Mouse (Mus musculus): Measurements from ENCODE around the gene Agap1. TPM values are rescaled to one million over a fixed set of nuclear protein-coding genes. Genes with fewer than 3 reads are reported as not detected.

Gene Agap1
- total RNA-seq, 2 experiments from 2014 or later: 49.5 to 59.1 TPM

DNA sequence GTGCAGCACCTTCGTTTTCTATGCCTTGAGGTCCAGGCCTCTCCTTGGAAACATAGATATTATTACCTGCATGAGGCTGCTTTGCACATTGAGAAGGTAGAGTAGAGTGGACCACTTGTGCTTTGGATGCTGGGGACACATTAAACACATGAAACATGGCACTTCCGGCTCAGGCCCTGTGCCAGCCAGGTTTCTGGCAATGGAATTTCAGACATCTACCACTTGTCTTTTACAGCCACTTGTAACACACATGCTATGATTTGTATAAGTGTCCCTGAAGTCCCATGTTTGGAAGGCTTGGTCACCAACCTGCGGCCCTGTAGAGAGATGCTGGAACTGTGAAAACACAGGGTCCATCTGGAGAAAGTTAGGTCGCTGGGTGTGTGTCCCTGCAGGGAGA, 262.5 kb downstream of the Agap1 start:
- no peak for DNase-seq

DNA sequence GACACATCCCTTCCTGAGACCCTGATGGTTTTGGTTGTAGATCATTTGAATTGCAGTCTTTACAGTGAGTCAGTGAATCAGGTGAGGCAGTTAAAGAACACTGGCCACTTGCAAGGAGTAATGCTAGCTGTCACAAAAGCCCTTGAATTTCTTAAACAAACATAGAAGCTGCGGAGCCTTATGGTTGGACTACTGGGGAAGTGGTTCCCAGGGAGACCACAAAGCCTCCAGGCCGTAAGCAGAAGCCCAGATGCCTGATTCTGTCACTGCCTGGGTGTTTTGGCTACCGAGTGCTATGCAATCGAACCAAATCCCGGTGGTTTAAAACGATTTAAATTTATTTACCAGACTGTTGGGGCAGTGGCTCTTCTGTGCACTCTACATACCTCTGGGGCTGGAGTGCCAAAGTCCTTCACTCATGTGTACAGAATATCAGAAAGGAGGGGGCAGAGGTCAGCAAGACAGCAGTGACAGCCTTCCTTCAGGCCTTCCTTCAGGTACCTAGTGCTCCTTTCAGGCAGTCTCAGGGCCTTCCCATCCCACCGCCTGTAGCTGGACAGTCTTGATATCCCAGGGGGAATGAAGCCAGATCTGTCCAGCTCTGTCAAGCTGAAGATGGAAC, 264.3 kb downstream of the Agap1 start:
- no peak for DNase-seq

DNA sequence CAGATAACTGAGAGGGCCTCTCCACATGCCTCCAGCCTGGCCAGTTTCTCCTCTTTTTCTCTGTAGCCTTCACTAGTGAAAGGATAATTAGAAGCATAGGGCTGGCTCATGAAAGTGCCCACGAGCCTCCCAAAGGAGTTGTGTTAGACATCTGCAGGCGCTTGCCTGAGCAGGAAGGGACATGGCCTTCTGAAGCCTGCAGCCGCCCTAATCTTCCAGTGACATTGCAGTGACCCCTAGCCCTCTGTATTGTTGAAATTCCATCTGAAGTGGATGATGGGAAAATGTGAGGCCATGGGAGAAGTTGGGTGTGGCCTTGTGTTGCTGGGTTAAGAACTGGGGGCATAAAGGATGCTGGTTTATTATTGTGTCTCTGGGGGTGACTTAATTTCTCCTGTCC, 269.5 kb downstream of the Agap1 start:
- no peak for DNase-seq

DNA sequence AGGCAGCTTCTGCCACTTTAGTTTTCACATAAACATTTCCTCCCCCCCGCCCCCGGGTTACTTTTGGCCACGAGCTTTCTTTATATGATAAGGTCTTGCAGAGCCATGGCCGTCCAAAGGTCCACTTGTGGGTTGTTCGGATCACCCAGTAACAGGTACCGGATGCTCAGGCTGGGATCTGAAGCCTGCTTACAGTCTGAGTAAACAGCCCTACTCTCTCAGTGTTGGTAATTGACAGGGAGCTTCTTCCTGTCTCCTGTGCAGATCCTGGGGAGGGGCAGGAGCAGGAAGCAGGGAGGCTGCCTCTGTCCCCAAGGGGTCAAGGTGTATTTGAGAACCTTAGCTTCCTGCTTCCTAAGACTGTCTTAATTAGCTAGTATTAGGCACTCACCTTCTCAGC, 269.9 kb downstream of the Agap1 start:
- DNase-seq: no peak

DNA sequence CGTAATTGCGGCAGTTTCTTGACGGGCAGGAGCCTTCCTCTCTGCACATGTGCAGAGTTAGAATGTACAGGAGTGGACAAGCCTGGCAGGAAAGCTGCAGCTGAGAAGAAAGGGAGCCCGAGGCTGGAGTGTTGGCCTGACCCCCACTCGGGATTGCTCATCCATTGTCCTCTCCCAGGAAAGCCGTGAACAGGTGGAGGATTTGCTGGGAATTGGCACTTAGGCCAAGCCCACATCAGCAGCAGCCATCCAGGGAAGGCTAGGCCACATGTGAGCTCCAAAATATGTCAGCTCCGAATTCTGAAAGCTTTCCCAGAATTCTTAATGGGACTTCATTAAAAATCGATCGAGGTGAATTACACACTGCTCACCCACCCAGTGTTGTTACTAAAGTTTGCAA, 270.4 kb downstream of the Agap1 start:
- no peak for DNase-seq

DNA sequence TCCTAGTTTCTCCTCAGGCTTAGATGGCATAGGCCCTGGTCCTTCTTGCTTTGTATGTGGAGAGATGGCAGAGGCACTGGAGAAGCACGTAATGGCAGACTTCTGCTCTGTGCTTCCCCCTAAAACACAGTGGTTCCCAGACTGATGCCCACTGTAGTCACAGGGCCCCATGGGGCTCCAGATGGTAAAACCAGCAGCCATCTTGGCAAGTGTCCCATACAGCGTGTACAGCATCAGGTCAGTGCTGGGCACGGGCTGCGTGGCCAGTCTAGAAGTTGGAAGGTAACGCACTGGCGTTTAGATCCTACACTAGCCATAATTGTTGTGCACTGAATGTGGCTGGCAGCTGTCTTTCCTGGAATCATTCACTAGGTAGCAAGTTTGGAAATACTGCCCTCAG, 273.9 kb downstream of the Agap1 start:
- no peak for DNase-seq

DNA sequence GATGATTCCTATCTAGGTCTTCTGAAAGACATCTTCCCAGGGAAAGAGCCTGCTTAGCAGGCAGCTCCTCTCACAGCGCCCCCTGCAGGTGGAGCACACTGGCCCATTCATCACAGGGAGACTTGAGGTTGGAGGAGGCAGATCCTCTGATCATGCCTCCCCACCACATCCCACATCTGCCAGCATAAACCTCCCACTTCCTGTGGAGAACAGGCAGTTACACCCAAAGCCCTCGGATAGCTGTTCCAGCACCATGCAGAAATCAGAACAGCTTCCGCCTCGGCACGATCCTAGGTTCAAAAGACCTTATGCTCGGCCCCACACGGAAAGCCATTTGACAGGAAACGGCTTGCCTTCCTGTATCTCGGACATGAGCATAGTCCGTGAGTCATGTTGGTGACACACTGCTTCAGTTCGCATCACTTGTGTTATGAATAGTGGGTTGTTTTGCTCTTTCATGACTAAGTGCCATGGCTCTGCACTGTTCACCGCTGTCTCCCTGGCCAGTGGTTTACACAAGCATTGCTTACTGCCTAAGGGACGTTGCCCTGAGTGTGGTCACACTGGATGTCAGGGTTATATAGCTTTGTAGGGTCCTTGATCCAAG, 276.1 kb downstream of the Agap1 start:
- no peak for DNase-seq

DNA sequence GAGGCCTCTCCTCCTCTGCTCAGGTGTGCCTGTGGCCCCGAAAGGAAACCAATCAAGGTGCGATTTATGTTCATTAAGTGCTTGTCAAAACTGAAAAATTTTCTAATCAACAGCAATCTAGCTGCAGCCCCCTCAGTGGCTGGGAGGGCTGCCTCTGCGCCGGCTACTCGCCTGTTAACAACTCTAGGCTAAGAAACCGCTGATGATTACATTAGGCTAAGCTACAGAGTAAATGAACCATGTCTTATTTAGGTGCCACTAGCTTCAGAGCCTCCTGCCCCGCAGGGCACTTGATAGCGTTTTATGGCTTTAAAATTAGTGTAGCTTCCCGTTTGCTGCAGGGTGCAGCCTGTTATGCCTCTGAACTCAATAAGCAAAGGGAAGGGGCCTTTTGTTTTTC, 279.8 kb downstream of the Agap1 start:
- DNase-seq: no peak

DNA sequence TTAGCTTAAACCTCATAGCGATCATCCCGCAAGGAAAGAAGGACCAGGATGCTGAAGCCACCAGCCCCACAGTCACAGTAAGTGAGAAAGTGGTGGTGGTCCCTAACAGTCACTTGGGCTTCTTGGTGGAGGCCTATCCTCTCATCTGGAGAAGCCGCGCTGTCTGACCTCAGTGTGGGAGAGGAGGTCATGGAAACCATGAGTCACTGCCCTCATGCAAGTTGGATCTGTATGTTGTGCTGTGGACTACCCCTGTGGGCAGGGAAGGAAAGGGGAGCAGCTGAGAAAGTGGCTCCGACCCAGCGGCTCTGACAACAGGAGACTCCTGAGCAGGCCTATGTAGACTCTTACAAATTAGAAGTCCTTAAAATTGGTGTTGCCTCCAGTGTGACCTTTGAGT, 280.5 kb downstream of the Agap1 start:
- no peak for DNase-seq

DNA sequence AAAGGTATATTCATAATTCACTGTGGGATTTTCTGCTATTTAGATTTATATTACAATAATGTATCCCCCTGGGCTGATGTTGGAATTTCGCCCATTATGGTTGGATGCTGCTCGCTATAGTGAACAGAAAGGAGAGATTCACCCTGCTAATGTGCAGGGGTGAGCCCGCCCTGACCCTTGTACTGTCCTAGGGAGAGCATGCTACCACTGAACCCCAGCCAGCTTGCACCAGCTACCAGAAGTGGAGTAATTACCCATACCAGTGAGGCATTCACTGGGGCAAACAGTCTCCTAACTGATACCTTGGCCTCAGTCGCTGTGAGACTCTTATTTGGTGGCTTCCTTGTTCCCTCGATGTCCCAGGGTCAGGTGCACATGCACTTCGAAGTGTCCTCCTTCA, 281.4 kb downstream of the Agap1 start:
- no peak for DNase-seq

DNA sequence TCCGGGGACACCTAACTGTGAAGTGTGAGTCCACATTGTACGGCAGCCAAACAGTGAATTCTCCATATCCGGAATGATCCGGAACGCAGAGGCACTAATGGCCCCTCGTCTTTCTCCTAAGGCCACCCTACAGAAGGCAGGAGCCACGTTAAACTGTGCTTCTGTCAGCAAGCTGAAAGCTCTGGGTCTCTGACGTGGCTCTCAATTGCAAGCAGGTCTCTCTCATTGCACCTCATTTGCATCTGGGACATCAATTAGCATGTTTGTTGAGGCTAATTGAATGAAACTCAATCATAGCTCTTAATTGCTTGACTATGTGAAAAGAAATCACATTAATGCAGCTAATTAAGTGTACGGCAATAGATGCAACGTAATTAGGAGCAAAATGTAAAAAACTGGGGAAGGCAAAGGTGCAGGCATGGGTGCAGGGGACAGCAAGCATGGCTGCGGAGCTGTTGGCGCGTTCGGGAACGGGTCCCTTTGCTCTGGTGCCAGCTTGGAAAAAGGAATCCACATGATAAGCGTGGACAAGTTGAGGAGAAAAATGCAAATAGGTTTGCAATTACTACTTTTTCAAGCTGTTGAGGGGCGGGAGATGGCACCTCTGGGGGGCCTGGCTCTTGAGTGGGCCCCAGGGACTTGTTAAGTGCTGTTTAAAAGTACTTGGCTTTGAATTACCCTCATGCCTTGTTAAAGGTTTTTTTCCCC, 284.6 kb downstream of the Agap1 start:
- no peak for DNase-seq

DNA sequence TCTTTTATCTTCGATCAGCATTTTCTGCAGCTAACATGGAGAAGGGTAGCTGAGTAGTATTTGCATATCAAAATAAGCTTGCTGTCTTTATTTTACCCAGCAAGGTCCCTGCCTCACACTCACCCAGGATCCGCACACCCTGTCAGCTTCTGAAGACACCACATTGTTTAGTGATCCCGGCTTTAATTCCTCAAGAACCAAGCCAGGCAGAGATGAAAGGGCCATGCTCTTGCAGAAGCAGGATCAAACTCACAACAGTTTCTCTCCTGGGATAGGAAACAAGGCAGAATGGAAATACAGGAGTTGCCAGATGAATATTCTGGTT, 285.1 kb downstream of the Agap1 start:
- no peak for DNase-seq

DNA sequence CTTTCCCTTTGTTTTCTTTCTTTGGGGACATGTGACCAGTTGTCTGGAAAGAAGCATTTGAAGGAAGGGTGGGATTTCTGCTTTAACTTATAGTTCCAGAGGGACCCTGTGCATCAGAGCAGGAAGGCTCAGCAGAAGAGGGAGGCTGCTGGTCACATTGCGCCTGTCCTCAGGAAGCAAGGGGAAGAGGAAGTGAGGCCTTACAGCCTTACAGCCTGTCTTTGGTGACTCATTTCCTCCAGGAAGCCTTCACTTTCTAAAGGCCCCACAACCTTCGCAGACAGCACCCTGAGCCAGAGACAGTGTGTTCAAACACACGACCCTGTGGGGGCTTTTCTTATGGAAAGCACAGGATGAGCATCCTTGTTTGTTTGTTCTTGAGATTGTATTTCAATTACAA, 287.8 kb downstream of the Agap1 start:
- no peak for DNase-seq

DNA sequence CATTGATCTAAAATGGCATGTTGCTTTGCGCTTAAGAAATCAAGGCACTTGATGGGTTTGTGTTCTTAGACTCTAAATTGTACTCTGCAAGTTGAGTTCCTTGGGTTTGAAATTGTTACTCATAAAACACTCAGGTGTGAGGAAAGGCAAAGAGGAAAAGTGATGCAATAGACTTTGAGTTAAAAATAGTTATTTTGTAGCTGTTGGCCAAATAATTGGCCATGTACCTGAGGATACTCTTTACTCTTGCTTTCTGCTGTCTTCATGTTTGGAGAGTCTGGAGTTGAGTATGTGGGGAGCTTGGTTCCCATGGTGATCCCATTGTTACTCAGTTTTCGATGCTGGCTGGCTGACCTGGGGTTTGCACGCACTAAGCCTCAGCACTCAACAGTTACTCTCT, 291.6 kb downstream of the Agap1 start:
- DNase-seq: no peak

DNA sequence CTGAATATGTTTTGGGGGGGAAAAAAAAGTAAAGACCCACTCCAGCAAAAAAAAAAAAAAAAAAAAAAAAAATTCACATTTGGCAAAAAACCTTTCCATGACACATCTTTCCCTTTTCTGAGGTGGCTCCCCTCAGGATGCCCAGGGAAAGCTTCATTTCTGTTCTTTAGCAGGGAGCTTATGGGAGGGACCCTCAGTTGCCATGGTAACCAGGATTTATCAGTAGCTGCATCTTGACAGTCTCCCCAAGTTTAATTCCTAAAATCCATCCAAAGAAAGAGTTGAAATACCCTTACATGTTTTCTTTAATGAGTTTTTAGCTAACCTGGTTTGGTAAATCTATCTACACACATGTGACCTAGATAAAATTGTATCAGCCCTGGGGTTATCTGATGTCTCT, 295.1 kb downstream of the Agap1 start:
- no peak for DNase-seq

DNA sequence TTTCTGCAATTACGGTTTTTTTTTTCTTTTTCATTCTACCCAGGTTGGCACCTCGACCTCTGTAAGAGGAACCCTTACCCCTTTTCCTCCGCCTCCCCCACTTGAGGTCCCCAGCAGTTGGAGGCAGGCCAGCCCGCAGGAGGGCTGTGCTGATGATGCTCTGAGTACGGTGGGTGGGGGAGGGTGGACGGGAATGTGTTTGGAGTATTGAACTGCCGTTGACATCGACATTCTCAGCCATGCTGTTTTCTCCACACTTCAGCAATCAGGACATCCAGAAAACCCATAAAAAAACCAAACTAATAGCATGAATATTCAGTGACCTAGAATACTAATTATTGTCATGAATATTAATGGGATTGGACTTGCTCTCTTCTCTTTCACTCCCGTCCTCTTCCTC, 295.9 kb downstream of the Agap1 start:
- no peak for DNase-seq

DNA sequence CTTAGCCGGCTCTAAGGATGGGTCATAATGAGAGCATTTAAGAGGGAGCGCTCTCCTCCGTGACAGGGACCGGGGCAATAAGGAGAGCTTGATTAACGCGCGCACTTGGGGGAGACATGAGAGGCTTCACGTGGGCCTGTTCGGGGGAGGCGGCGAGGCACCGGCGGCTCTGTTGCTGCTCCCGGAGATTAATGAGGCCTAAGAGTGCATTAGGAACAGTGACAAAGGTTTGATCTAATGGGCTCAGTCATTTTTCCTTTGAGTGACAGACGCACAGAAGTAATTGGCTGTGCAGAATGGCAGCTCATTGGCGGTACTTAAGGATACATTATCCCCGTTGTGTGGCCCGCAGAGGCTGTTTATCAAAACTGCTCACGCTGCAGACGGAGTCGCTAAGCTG, 296.3 kb downstream of the Agap1 start:
- no peak for DNase-seq

DNA sequence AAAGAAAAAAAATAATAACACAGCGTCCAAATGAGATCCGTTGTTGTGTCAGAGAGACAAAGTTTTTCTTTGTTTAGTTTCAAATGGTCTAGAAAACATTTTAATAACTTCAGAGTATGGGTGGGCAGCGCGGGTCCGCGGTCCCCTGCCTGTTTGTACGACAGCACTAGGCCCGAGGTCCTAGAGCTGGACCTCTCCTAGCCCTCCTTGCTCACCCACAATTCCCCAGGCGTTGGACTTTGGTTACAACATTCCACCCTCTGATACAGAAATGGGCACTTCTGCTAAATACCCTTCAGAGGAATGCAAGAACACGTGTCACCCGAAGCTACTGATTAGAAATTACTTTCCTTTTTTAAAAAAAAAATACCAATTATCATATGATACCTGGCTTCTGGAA, 296.7 kb downstream of the Agap1 start:
- DNase-seq: no peak

DNA sequence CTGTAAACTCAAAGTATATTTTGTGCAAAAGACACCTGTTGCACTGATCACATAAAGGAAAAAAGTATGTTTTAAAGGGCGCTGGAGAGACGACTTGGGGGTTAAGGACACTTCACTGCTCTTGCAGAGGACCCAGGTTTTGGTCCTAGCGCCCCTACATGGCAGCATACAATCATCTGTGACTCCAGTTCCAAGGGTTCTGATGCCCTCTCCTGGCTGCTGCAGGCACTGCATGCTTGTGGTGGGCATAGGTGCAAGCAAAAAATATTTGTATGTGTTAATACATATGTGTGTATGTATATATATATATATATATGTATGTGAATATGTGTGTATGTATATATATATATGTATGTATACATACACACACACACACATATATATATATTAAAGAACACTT, 298.1 kb downstream of the Agap1 start:
- DNase-seq: no peak

DNA sequence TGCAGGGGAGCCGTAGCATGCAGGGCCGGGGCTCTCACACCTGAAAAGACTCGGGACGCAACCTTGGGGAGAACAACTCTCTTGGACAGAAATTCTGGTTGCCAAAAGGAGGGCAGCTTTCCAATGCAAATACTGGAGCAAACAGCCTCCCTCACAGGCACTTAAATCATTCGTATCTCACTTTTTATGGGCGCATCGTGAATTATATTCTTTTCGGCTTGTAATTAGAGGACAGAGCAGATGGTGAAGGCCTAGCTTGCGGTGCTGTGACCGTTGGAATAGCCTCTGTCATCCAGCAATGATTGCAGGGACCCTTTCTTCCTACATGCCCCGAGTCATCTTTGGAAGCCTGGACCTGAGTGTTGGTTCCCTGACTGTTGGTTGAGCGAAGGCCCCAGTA, 300.8 kb downstream of the Agap1 start:
- no peak for DNase-seq

DNA sequence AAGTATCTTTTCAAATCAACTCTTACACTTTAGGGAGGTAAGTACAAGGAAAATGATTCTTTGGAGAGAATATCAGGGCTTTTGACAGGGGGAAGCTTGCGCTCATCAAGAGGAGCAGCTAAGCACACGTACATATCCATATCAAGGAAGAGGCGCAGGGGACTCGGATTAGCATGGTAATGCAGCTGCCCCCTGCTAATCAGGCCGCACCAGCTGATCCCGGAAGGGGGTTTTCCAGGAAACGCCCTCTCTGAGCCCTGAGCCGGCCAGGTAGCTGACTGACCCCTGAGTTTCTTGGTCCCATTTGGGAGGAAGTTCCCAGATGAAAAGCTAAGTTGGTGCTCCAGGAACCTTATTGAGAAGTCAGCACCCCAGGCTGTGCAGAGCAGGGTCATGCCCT, 301.8 kb downstream of the Agap1 start:
- no peak for DNase-seq

DNA sequence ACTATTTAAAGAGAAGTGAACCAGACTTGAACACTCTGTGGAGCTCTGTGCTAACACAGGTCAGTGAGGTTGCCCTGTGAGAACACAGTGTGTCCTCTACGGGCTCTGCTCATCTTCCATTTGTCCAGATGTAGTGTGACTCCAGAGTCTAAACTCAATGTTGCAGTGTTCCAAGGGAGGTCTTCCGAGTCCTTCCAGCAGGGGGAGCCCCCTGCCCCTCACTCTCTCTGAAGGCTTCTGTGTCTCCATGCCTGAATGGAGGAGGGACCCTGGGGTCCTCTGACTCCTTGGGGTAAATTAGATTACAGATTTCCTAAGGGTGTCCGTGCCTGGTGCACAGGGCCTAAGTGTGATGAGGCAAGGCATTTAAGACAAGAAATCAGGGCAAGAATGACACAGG, 302.9 kb downstream of the Agap1 start:
- DNase-seq: no peak

DNA sequence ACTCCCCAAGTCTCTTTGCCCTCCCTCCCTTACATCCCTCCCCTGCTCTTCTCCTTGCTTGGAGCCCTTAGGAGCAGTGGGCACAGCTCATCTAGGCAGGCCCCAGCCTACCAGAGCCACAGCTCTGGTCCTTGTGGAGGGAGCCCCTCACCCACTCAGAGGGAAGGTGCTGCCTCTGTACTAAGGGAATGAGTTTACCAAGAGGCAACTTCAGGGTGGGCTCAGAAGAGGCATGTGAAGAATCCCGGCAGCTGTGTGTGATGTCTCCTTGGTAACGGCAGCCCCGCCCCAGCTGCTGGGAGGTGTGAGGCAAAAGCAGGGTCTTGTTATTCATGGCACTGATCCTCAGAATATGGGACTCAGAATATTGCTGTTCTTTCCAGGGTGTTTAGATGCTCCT, 309.3 kb downstream of the Agap1 start:
- DNase-seq: no peak

DNA sequence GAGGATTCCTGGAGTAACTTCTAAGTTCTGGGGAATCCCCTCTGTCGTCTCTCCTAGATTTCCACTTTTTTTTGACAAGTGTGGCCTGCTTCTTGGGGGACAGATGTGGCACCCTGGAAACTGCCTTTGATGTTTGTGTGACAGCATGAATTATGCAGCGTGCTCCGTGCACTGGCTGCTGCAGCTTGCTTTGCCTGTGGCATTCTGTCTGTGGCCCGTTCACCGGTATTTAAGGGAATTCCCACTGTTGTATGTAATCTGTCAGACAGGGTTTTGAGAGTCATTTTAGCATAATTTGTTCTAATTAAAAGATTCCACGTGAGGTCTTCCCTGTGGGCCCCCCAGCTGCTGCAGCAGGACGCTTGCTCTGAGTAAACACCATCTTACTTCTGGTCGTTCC, 312.3 kb downstream of the Agap1 start:
- no peak for DNase-seq

All from gastrocnemius, postnatal 10 days (tissue).